Mouse (Mus musculus) T-cell, adult 2 months (primary cell): ENCODE results near the gene Calhm2.
"Not testable (repeated sequence)": the region's sequence is repeated elsewhere in the genome, so short reads cannot be mapped to it uniquely, and the experiment has no call there.

Source experiments
- DNase-seq: peaks from one replicate; pipeline ENCODE4 v3.0.0; 2022; ENCODE audit warnings: low spot score

Gene Calhm2

GRCm38 (mm10) chr19:47151332-47152061 lies 13.4 kb upstream of the Calhm2 start:
- DNase-seq, result no peak

- no peak for DNase-seq
Observed at GRCm38 (mm10) chr19:47149854-47150253, 11.8 kb upstream of the Calhm2 start.

GRCm38 (mm10) chr19:47148267-47148847 lies 10.3 kb upstream of the Calhm2 start:
- no peak for DNase-seq

GRCm38 (mm10) chr19:47144154-47144553 lies 6.1 kb upstream of the Calhm2 start, which contains the start of gene Calhm1:
Gene Calhm1, minus strand, starts transcription at chr19:47144254.
- no peak for DNase-seq

DNA sequence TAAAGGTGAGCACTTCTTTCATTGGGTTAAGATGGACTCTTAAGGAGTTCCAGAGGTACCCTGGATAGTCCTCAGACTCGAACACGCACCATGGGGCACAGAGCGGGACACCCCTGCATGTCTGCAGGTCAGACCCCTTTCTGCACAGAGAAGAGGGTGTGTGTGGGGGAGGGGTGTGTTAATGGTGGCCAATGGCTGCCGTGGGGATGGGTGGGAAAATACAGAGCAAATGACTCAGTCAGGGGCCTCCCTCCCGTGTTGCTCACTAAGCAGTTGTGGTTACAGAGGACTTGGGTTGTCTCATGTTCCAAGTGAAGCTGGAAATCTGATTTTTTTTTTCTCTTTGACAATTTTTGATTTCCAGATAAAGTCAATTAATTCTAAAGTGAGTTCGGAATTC lies 4.3 kb upstream of the Calhm2 start:
- no peak for DNase-seq

- not testable (repeated sequence) for DNase-seq
Observed at GRCm38 (mm10) chr19:47139611-47140010, 1.5 kb upstream of the Calhm2 start.

DNA sequence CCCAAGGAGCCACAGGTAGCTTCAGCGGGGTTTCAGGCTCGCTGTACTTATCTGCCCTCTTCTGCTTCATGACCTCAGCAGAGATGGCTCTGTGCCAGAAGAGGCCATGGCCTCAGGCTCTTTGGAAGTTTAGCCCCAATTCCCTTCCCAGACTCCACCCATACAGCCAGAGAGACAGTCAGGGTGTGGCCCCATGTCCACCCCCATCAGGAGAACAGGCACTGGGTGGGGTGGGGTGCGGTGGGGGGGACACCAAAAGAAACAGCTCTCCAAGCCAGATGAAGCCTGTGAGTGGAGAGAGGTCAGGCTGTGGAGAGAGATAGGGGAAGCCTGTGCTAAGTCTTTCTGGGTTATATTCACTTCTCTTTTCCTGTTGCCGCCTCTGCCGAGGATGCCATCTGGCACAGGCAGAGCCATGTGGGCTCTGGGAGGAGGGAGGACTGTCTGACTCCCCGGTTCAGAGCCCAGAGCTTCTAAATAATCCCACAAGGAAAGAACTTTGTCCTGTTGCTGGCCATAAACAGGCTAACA lies 978 bp downstream of the Calhm2 start:
- no peak for DNase-seq

- no peak for DNase-seq
Observed at GRCm38 (mm10) chr19:47136170-47136569, 1.9 kb downstream of the Calhm2 start.

DNA sequence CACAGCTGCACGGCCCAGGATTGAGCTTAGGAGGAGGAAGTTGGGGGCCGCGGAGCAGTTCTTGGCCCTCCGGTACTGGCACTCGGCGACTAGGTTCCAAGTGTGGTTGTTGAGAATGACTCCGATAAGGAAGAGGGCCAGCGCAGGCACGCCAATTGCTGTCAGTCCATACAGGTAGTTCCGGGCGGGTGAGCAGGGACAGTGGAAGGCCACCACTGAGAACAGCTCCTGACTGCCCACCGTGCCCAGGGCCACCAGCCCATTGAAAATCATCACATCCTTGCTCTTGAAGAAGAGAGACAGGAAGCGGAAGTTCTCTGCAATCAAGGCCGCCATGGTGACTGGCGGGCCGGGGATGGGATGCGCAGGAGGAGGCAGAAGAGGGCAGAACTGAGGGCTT lies 2.5 kb downstream of the Calhm2 start:
- no peak for DNase-seq

GRCm38 (mm10) chr19:47133161-47133560 lies 4.9 kb downstream of the Calhm2 start:
- no peak for DNase-seq

DNA sequence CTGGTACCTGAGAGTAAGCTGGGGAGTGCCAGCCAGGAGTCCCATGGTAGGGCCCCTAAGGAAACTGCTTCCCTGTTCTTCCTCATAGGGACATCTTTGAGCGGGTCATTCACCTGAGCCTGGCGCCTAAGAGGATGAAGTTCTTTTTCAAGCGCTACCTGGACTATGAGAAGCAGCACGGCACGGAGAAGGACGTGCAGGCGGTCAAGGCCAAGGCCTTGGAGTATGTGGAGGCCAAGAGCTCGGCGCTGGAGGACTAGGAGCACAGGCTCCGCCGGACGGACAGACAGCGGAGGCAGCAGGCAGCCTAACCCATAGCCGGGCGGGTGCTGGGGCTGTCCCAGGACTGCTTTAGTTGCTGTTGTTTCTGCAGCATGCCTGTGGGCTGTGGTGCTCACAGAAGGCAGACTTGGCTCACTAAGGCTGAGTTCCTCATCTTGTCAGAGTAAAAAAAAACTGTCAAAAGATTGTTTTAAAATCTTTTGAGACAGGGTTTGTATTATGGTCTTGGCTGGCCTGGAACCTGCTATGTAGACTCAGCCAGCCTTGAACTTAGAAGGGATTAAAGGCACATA lies 7.5 kb downstream of the Calhm2 start:
- DNase-seq, result no peak

GRCm38 (mm10) chr19:47128835-47129234 lies 9.3 kb downstream of the Calhm2 start:
- no peak for DNase-seq

DNA sequence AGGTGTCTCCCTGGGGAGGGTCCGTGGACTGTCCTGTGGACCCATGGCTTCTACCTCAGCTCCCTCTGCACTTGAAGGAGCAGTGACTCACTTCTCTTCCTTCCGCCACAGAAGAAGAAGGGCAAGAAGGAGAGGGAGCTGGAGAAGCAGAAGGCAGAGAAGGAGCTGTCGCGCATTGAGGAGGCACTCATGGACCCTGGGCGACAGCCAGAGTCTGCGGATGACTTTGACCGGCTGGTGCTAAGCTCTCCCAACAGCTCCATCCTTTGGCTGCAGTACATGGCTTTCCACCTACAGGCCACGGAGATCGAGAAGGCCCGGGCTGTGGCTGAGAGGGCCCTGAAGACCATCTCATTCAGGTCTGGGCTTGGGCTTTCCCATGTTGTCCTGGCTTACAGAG lies 9.9 kb downstream of the Calhm2 start:
- DNase-seq, result no peak

DNA sequence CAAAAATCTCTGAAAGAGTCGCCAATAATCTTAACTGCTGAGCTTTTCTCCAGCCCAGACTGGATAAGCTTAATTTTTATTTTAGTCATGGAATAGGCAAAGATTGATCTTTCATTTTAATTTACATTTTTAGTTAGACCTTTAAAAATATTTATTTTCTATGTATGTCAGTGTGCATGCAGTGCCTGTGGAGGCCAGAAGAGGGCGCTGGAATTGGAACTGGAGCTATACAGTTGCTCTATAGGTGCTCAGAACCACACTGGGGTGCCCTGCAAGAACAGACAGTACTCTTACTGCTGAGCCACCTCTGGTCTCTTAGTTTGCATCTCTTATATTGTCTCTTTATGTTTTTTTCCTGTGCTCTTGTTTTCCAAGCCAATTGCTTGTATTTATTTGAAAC lies 15.3 kb downstream of the Calhm2 start:
- DNase-seq, result no peak

GRCm38 (mm10) chr19:47121054-47121453 lies 17.0 kb downstream of the Calhm2 start:
- no peak for DNase-seq

GRCm38 (mm10) chr19:47118634-47119033 lies 19.5 kb downstream of the Calhm2 start:
- no peak for DNase-seq

DNA sequence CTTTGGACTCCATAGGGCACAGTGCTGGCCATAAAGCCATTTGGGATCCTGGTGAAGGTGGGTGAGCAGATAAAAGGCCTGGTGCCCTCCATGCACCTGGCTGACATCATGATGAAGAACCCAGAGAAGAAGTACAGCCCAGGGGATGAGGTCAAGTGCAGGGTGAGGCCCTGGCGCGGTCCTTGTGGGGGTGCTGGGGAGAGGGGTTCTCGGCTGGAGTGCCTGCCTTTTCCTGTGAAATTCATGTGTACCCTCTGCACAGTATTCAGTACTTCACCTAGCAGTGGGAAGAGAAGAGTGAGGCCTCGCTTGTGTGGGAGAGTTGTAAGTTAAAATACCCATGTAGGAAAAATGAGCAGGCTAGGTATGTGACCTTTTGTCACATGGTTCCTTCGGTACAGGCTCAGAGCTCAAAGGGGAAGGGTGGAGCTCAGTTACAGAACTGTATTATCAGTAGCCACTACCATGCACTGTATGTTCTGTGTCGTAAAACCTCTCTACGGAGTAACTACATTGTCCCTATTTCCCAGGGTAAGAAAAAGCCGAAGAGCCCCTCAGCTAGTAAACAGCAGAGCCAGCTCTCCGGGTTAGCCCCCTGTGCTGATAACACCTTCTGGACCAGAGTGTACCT lies 33.3 kb downstream of the Calhm2 start:
- DNase-seq, result no peak

GRCm38 (mm10) chr19:47101080-47101479 lies 37.0 kb downstream of the Calhm2 start:
- DNase-seq, result no peak

- DNase-seq, result peak; percentile 96
Observed at GRCm38 (mm10) chr19:47090550-47091156, 47.4 kb downstream of the Calhm2 start, which contains the start of the genes Usmg5 and Pdcd11. Gene Usmg5, minus strand, starts transcription at chr19:47090647. Gene Pdcd11, plus strand, starts transcription at chr19:47090768.

GRCm38 (mm10) chr19:47089718-47090525 lies 48.2 kb downstream of the Calhm2 start:
- DNase-seq, result peak; percentile 24

DNA sequence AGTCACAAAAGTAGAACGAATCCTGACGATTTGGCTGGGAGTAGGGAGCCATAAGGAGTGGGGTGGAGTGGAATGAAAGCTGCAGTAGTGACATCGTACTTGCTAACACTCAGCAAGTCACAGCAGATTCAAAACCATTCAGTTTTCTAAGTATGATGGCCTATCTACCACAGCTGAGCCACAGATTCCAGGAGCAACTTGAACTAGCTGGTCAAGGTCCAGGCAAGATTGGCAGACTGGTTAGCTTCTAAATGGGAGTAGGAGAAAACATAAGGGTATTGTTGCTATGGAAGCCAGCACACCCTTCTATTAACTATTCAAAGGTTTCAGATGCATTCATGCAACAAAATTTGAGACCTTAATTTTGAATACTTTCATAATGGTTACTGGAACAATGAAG lies 49.9 kb downstream of the Calhm2 start:
- no peak for DNase-seq
